22 mouse cellular contexts compared by ENCODE assay signal in genomic region chr15:12018428-12018757, GRCm38 (mm10). TPM values are rescaled to one million over a fixed set of nuclear protein-coding genes. Genes with fewer than 3 reads are reported as not detected.
DNase-seq lines count a peak whose midpoint lies in the region; ATAC-seq lines count a peak whose summit lies in the region.
"Had no signal": no experiment of that assay in that cellular context is flagged by ENCODE, and none has a peak within 500 bp of the region (broad histone marks: within the 10 kb centered on the region; RNA-seq: fewer than 3 reads in every experiment).

No protein-coding gene starts in this region.

- H3K9ac ChIP-seq in hindbrain, embryonic 15.5 days, result no peak overlapping the region
- no peak overlapping the region for H3K9ac ChIP-seq in hindbrain, embryonic 13.5 days
- no peak overlapping the region for H3K9ac ChIP-seq in neural tube, embryonic 13.5 days
- H3K9ac ChIP-seq in neural tube, embryonic 15.5 days (replicated peaks), result no peak overlapping the region
- H3K9ac ChIP-seq in intestine, embryonic 15.5 days, result no peak overlapping the region
- H3K9ac ChIP-seq: forebrain, embryonic 13.5 days; hindbrain, embryonic 14.5 days had no signal

- no peaks in the 10 kb centered on the region for H3K4me1 ChIP-seq in hindbrain, embryonic 15.5 days (replicated peaks)
- H3K4me1 ChIP-seq in hindbrain, embryonic 13.5 days (replicated peaks), result peaks cover 4% of the 10 kb centered on the region
- peaks cover 12% of the 10 kb centered on the region; the same call in 1 of the 2 replicates for H3K4me1 ChIP-seq in neural tube, embryonic 13.5 days (replicated peaks)
- peaks cover 4% of the 10 kb centered on the region; the same call in 1 of the 2 replicates for H3K4me1 ChIP-seq in neural tube, embryonic 15.5 days
- no peaks in the 10 kb centered on the region for H3K4me1 ChIP-seq in intestine, embryonic 15.5 days (replicated peaks)
- H3K4me1 ChIP-seq: forebrain, embryonic 10.5 days; forebrain, embryonic 13.5 days; hindbrain, embryonic 10.5 days had no signal

- DNase-seq in neural tube, embryonic 10.5 days (ENCODE audit: extremely low spot score, low spot score), result no peak
- DNase-seq: adrenal gland, postnatal 10 days; adrenal gland, postnatal 36 days; B cell, adult 2 months; cerebellum, adult 18-20 months; cerebellum, adult 9-10 months; cerebellum, postnatal 14 days; gastrocnemius, postnatal 10 days; gastrocnemius, postnatal 36 days; heart, postnatal 36 days had no signal

- no peak overlapping the region for H3K4me3 ChIP-seq in hindbrain, embryonic 15.5 days
- H3K4me3 ChIP-seq in hindbrain, embryonic 13.5 days, result no peak overlapping the region
- H3K4me3 ChIP-seq in neural tube, embryonic 13.5 days, result no peak overlapping the region
- no peak overlapping the region for H3K4me3 ChIP-seq in neural tube, embryonic 15.5 days (replicated peaks)
- H3K4me3 ChIP-seq in intestine, embryonic 15.5 days (replicated peaks), result no peak overlapping the region
- H3K4me3 ChIP-seq: forebrain, embryonic 10.5 days; forebrain, embryonic 13.5 days; hindbrain, embryonic 10.5 days had no signal

- no peaks in the 10 kb centered on the region for H3K9me3 ChIP-seq in hindbrain, embryonic 15.5 days
- no peaks in the 10 kb centered on the region for H3K9me3 ChIP-seq in hindbrain, embryonic 13.5 days
- H3K9me3 ChIP-seq in neural tube, embryonic 13.5 days, result no peaks in the 10 kb centered on the region
- no peaks in the 10 kb centered on the region for H3K9me3 ChIP-seq in neural tube, embryonic 15.5 days (replicated peaks)
- no peaks in the 10 kb centered on the region for H3K9me3 ChIP-seq in intestine, embryonic 15.5 days
- H3K9me3 ChIP-seq: forebrain, embryonic 10.5 days; forebrain, embryonic 13.5 days; G1E; hindbrain, embryonic 10.5 days had no signal

- H3K27ac ChIP-seq in hindbrain, embryonic 15.5 days (replicated peaks), result no peak overlapping the region
- no peak overlapping the region for H3K27ac ChIP-seq in hindbrain, embryonic 13.5 days
- no peak overlapping the region for H3K27ac ChIP-seq in neural tube, embryonic 13.5 days (replicated peaks)
- no peak overlapping the region for H3K27ac ChIP-seq in neural tube, embryonic 15.5 days (replicated peaks)
- no peak overlapping the region for H3K27ac ChIP-seq in intestine, embryonic 15.5 days
- H3K27ac ChIP-seq: forebrain, embryonic 10.5 days; forebrain, embryonic 13.5 days; hindbrain, embryonic 10.5 days; hindbrain, embryonic 14.5 days had no signal

- no peak overlapping the region for H3K4me2 ChIP-seq in hindbrain, embryonic 15.5 days
- no peak overlapping the region for H3K4me2 ChIP-seq in hindbrain, embryonic 13.5 days
- no peak overlapping the region for H3K4me2 ChIP-seq in neural tube, embryonic 13.5 days
- H3K4me2 ChIP-seq in neural tube, embryonic 15.5 days, result no peak overlapping the region
- H3K4me2 ChIP-seq in intestine, embryonic 15.5 days (replicated peaks), result no peak overlapping the region
- H3K4me2 ChIP-seq: forebrain, embryonic 13.5 days; heart, embryonic 11.5 days had no signal

- H3K27me3 ChIP-seq in hindbrain, embryonic 15.5 days, result no peaks in the 10 kb centered on the region
- H3K27me3 ChIP-seq in hindbrain, embryonic 13.5 days, result no peaks in the 10 kb centered on the region; the same call in 1 of the 2 replicates
- H3K27me3 ChIP-seq in neural tube, embryonic 13.5 days, result no peaks in the 10 kb centered on the region
- H3K27me3 ChIP-seq in neural tube, embryonic 15.5 days (replicated peaks), result no peaks in the 10 kb centered on the region
- no peaks in the 10 kb centered on the region for H3K27me3 ChIP-seq in intestine, embryonic 15.5 days (replicated peaks)
- H3K27me3 ChIP-seq: CH12.LX; forebrain, embryonic 13.5 days had no signal

- ATAC-seq in hindbrain, embryonic 15.5 days (ENCODE audit: low FRiP score, low read depth), result peak; percentile 13; the same call in 1 of the 2 replicates
- no peak for ATAC-seq in hindbrain, embryonic 13.5 days (ENCODE audit: low FRiP score)
- 0 out of 2 replicates have a peak, but pooled peaks have one; percentile 20 for ATAC-seq in neural tube, embryonic 13.5 days (ENCODE audit: low read depth)
- 0 out of 2 replicates have a peak, but pooled peaks have one; percentile 12 for ATAC-seq in neural tube, embryonic 15.5 days (ENCODE audit: low FRiP score)
- no peak for ATAC-seq in intestine, embryonic 15.5 days

- H3K36me3 ChIP-seq in hindbrain, embryonic 15.5 days, result no peaks in the 10 kb centered on the region
- H3K36me3 ChIP-seq in hindbrain, embryonic 13.5 days, result no peaks in the 10 kb centered on the region
- no peaks in the 10 kb centered on the region for H3K36me3 ChIP-seq in neural tube, embryonic 13.5 days
- no peaks in the 10 kb centered on the region for H3K36me3 ChIP-seq in neural tube, embryonic 15.5 days
- no peaks in the 10 kb centered on the region for H3K36me3 ChIP-seq in intestine, embryonic 15.5 days
- H3K36me3 ChIP-seq: forebrain, embryonic 10.5 days; G1E; hindbrain, embryonic 10.5 days had no signal

- 74% methylated on average over 6 of the region's 6 CpGs for WGBS in hindbrain, embryonic 15.5 days
- 75% methylated on average over 6 of the region's 6 CpGs for WGBS in hindbrain, embryonic 13.5 days
- WGBS in neural tube, embryonic 13.5 days, result 70% methylated on average over 6 of the region's 6 CpGs
- 66% methylated on average over 6 of the region's 6 CpGs for WGBS in neural tube, embryonic 15.5 days
- 71% methylated on average over 6 of the region's 6 CpGs for WGBS in intestine, embryonic 15.5 days

RNA-seq across cellular contexts. Expression of gene Sub1, which starts 21.6 kb away (rescaled TPM):
- 489 and 545 TPM in 2 replicates for polyA plus RNA-seq in hindbrain, embryonic 15.5 days (2015; fragmentation: Nextera tagmentation; extraction: Ambion mirVana)
- 618 and 623 TPM in 2 replicates for polyA plus RNA-seq in hindbrain, embryonic 13.5 days (2015; fragmentation: Nextera tagmentation; extraction: Ambion mirVana)
- 666 and 672 TPM in 2 replicates for polyA plus RNA-seq in neural tube, embryonic 13.5 days (2015; fragmentation: Nextera tagmentation; extraction: Ambion mirVana)
- polyA plus RNA-seq in neural tube, embryonic 15.5 days (2015; fragmentation: Nextera tagmentation; extraction: Ambion mirVana), result 575 TPM in 2 replicates
- polyA plus RNA-seq in intestine, embryonic 15.5 days (2015; fragmentation: Nextera tagmentation; extraction: Ambion mirVana), result 619 and 750 TPM in 2 replicates

Comparison
In these comparisons a context has a peak if more than half of its experiments do, and no peak if none do; other contexts are left out.
1. ATAC-seq: peak in hindbrain, embryonic 15.5 days (single experiment), neural tube, embryonic 13.5 days (single experiment) and neural tube, embryonic 15.5 days (single experiment); none in hindbrain, embryonic 13.5 days (single experiment) and intestine, embryonic 15.5 days (single experiment).